Mouse (Mus musculus) myocyte (in vitro differentiated cells): Measurements from ENCODE around the gene Polr2m. TPM values are rescaled to one million over a fixed set of nuclear protein-coding genes. Genes with fewer than 3 reads are reported as not detected.
A peak's percentile ranks its signal among the peaks of the same experiment; 100 is the strongest.

Experiments
- H3K27me3 ChIP-seq: one replicate; pipeline ENCODE4 v1.6.1; 2011; ENCODE audit not compliant: control insufficient read depth, insufficient read depth, insufficient read length
- H3K36me3 ChIP-seq: one replicate; pipeline ENCODE4 v1.6.1; 2011; ENCODE audit not compliant: control insufficient read depth, insufficient read depth
- H3K4me2 ChIP-seq: one replicate; pipeline ENCODE4 v1.6.1; 2011; ENCODE audit warnings: low read depth, control low read depth
- H3K4me3 ChIP-seq: one replicate; pipeline ENCODE4 v1.5.1; 2011; ENCODE audit warnings: mild to moderate bottlenecking, control low read depth, moderate library complexity
- H3K79me2 ChIP-seq: one replicate; pipeline ENCODE4 v1.6.1; 2011; ENCODE audit not compliant: control insufficient read depth, insufficient read depth
- H3ac ChIP-seq: one replicate; pipeline ENCODE4 v1.6.1; 2011; ENCODE audit not compliant: control insufficient read depth, insufficient read length
- CEBPB ChIP-seq: IDR thresholded peaks from 2 replicates; pipeline ENCODE4 v1.6.1; 2011; ENCODE audit warnings: mild to moderate bottlenecking, moderate library complexity; ENCODE audit not compliant: poor library complexity, insufficient read depth, severe bottlenecking
- E2F4 ChIP-seq: IDR thresholded peaks from one replicate; pipeline ENCODE4 v1.6.1; 2011; ENCODE audit warnings: mild to moderate bottlenecking, control low read depth, moderate library complexity; ENCODE audit not compliant: insufficient read depth
- MAX ChIP-seq: IDR thresholded peaks from one replicate; pipeline ENCODE4 v1.6.1; 2011; ENCODE audit warnings: low read depth, mild to moderate bottlenecking, control low read depth
- MYOD1 ChIP-seq, 3 experiments: IDR thresholded peaks; one replicate each; pipeline ENCODE4 v1.6.1; 2011; ENCODE audit warnings: control low read depth in 2 of 3, low read depth in 2 of 3, mild to moderate bottlenecking in 2 of 3, moderate library complexity in 1 of 3; ENCODE audit not compliant: insufficient read length in 2 of 3, control insufficient read depth in 1 of 3
- MYOG ChIP-seq, 3 experiments: IDR thresholded peaks; one replicate each; pipeline ENCODE4 v1.6.1; 2011; ENCODE audit warnings: control low read depth in 2 of 3, low read depth in 2 of 3, mild to moderate bottlenecking in 2 of 3; ENCODE audit not compliant: insufficient read length in 2 of 3, control insufficient read depth in 1 of 3, insufficient read depth in 1 of 3
- POLR2A ChIP-seq: IDR thresholded peaks from one replicate; pipeline ENCODE4 v1.6.1; 2011; ENCODE audit warnings: low read depth, mild to moderate bottlenecking, control low read depth, moderate library complexity; ENCODE audit not compliant: insufficient read length
- POLR2AphosphoS2 ChIP-seq: IDR thresholded peaks from one replicate; pipeline ENCODE4 v1.6.1; 2011; ENCODE audit warnings: low read depth, control low read depth; ENCODE audit not compliant: insufficient read length
- REST ChIP-seq: IDR thresholded peaks from one replicate; pipeline ENCODE4 v1.6.1; 2011; ENCODE audit warnings: mild to moderate bottlenecking, control low read depth, moderate library complexity; ENCODE audit not compliant: insufficient read depth, insufficient read length
- SRF ChIP-seq: IDR thresholded peaks from one replicate; pipeline ENCODE4 v1.6.1; 2011; ENCODE audit warnings: low read depth; ENCODE audit not compliant: control insufficient read depth, insufficient read length
- TCF12 ChIP-seq: IDR thresholded peaks from one replicate; pipeline ENCODE4 v1.6.1; 2011; ENCODE audit warnings: mild to moderate bottlenecking, control low read depth; ENCODE audit not compliant: poor library complexity, insufficient read depth, severe bottlenecking
- TCF3 ChIP-seq: IDR thresholded peaks from one replicate; pipeline ENCODE4 v1.6.1; 2011; ENCODE audit warnings: low read depth, control low read depth; ENCODE audit not compliant: insufficient read length
- USF1 ChIP-seq: IDR thresholded peaks from one replicate; pipeline ENCODE4 v1.6.1; 2011; ENCODE audit warnings: low read depth, mild to moderate bottlenecking, control low read depth, moderate library complexity
- polyA plus RNA-seq: library from polyadenylated mRNA; unstranded; fragments of >200 nt; fragmentation: generic; extraction: Trizol; gene quantifications from one replicate; pipeline ENCODE4 v1.2.1, GENCODE M21; 2012; ENCODE audit warnings: missing spikeins

The Polr2m gene
- 146 TPM for polyA plus RNA-seq

- Histone ChIP-seq H3K27me3 (no peaks in the 10 kb centered on the region), H3K4me3 (peak within 1 kb of the TSS; percentile 92), H3K36me3 (peaks cover 33% of the 10 kb centered on the region), H3K79me2 (peaks cover 41% of the 10 kb centered on the region), H3K4me2 (peak within 1 kb of the TSS; percentile 77), H3ac (peak within 1 kb of the TSS; percentile 96)
- TF ChIP-seq SRF = no peak
- peak; percentile 48 for TF ChIP-seq POLR2A
- no peak for TF ChIP-seq TCF12
- TF ChIP-seq E2F4 = peak; percentile 79
- peak; percentile 39 for TF ChIP-seq POLR2AphosphoS2
- TF ChIP-seq CEBPB = peak; percentile 71
These were observed at the start of gene Polr2m for GRCm38 (mm10) chr9:71485475-71486094. TSS of gene Polr2m (minus strand) at chr9:71485935.

DNA sequence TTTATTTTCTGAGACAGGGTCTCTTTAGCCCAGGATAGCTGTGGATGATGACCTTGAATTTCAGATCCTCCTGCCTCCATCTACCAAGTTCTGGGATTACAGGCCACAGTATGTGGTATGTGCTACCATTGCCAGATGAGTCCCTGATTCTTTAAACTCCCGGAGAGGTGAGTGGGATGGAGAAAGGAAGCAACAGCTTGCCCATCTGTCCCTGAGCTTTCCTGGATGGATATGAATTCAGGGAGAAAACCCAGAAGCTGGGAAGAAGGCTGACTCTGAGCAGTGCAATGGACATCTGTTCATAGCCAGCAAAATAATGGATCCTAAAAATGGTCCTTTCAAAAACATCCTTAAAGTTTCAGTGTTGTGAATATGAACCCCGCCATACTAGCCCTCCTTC, 49.3 kb upstream of the Polr2m start:
- H3K36me3 ChIP-seq = no peaks in the 10 kb centered on the region
- TF ChIP-seq MYOD1 (IDR thresholded peaks at IDR 0.05; ENCODE audit: control insufficient read depth in 1 of 3, insufficient read length in 2 of 3, low read depth in 2 of 3) = no peak
- no peak for TF ChIP-seq REST
- TF ChIP-seq POLR2AphosphoS2 = no peak
- no peak for TF ChIP-seq CEBPB
- no peak for TF ChIP-seq USF1
- H3ac ChIP-seq = no peak overlapping the region
- no peak overlapping the region for H3K4me2 ChIP-seq
- H3K79me2 ChIP-seq = no peaks in the 10 kb centered on the region
- peaks cover 11% of the 10 kb centered on the region for H3K27me3 ChIP-seq
- no peak overlapping the region for H3K4me3 ChIP-seq

DNA sequence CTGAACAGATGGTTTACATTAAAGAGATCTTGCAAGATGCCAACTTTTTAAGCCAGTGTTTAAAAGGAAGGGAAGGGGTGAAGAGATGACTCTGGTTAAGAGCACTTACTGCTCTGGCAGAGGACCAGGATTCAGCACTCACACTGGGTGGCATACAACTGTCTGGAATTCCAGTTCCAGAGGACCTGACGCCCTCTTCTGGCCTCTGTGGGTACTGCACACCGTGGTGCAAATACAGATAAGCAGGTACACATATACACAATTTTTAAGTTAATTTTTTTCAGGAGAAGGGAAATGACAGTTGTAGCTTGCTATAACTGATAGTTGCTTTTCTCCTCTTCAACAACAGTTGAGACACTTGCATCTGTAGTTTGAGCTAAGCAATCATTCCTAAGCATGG, 44.2 kb upstream of the Polr2m start:
- H3K36me3 ChIP-seq = no peaks in the 10 kb centered on the region
- no peaks in the 10 kb centered on the region for H3K27me3 ChIP-seq
- H3K79me2 ChIP-seq = no peaks in the 10 kb centered on the region
- no peak overlapping the region for H3K4me2 ChIP-seq
- H3ac ChIP-seq = no peak overlapping the region
- TF ChIP-seq TCF12 (no peak), REST (no peak), MYOG (IDR thresholded peaks at IDR 0.05; ENCODE audit: control insufficient read depth in 1 of 3, insufficient read depth in 1 of 3, insufficient read length in 2 of 3, low read depth in 2 of 3) (no peak), USF1 (no peak), POLR2A (no peak), CEBPB (no peak), MYOD1 (IDR thresholded peaks at IDR 0.05; ENCODE audit: control insufficient read depth in 1 of 3, insufficient read length in 2 of 3, low read depth in 2 of 3) (no peak), MAX (no peak), TCF3 (no peak)
- H3K4me3 ChIP-seq = no peak overlapping the region

DNA sequence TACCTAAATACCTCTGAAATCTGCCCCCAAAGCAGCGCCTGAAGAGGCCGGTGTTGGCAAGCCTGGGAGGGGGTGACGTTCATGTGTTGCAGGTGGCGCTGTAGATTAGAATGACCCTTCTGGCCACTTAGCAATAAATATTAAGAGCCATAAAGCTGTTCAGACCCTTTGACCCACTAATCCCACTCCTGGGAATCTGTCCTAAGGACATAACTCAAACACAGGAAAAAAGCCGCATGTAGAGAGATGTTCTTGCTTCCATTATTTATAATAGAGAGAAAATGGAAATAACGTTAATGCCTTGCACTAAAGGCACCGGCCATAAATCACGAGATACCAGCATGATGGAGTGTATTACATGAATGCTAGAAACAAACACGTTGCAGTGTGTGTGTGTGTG, 41.7 kb upstream of the Polr2m start:
- Histone ChIP-seq H3K4me3 (no peak overlapping the region), H3K36me3 (no peaks in the 10 kb centered on the region), H3K27me3 (no peaks in the 10 kb centered on the region), H3ac (no peak overlapping the region), H3K4me2 (no peak overlapping the region), H3K79me2 (no peaks in the 10 kb centered on the region)
- TF ChIP-seq E2F4 (no peak), SRF (no peak), MAX (no peak), TCF3 (no peak), POLR2AphosphoS2 (no peak), MYOD1 (IDR thresholded peaks at IDR 0.05; ENCODE audit: control insufficient read depth in 1 of 3, insufficient read length in 2 of 3, low read depth in 2 of 3) (no peak), CEBPB (no peak), USF1 (no peak), POLR2A (no peak), MYOG (IDR thresholded peaks at IDR 0.05; ENCODE audit: control insufficient read depth in 1 of 3, insufficient read depth in 1 of 3, insufficient read length in 2 of 3, low read depth in 2 of 3) (no peak), REST (no peak), TCF12 (no peak)

GRCm38 (mm10) chr9:71523901-71524300, 38.2 kb upstream of the Polr2m start:
- no peaks in the 10 kb centered on the region for H3K27me3 ChIP-seq
- no peaks in the 10 kb centered on the region for H3K36me3 ChIP-seq
- TF ChIP-seq MYOG (IDR thresholded peaks at IDR 0.05; ENCODE audit: control insufficient read depth in 1 of 3, insufficient read depth in 1 of 3, insufficient read length in 2 of 3, low read depth in 2 of 3) (no peak), TCF12 (no peak), SRF (no peak), MYOD1 (IDR thresholded peaks at IDR 0.05; ENCODE audit: control insufficient read depth in 1 of 3, insufficient read length in 2 of 3, low read depth in 2 of 3) (peak; percentile 41 to 61 (median 49)), E2F4 (no peak)
- no peak overlapping the region for H3ac ChIP-seq
- H3K4me3 ChIP-seq = no peak overlapping the region
- H3K4me2 ChIP-seq = no peak overlapping the region
- H3K79me2 ChIP-seq = no peaks in the 10 kb centered on the region
